Mouse (Mus musculus) kidney, adult 2 months (tissue): ENCODE data around the gene Atp6v0d1.

ENCODE experiments used
- CTCF ChIP-seq: fragments of 200-500 bp; conservative IDR thresholded peaks from 2 replicates; pipeline ENCODE4 v1.5.1; 2011; ENCODE audit warnings: low read depth, mild to moderate bottlenecking, control low read depth, low read length, moderate library complexity, mixed read lengths; ENCODE audit not compliant: insufficient read depth, insufficient read length
- POLR2A ChIP-seq: fragments of 200-500 bp; IDR thresholded peaks from one replicate; pipeline ENCODE4 v1.6.1; 2011; ENCODE audit warnings: low read depth, low read length, control low read depth

DNA sequence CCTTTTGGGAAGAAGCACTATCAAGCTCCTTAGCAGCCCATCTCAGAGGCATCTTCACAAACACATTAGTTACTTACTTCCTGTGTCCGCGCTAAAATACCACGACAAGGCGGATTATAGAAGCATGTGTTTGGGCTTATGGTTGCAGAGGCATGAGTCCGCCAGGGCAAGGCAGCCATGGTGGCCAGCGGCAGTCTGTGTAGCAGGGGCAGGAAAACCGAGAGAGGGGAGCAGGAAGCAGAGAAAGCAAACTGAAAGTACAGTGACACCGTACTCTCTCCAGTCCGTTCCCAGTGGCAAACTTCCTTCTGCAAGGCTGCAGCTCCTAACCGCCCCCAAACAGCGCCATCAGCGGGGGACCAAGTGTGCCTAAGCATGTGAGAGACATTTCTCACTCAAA lies 66.1 kb downstream of the Atp6v0d1 start:
- no peak for TF ChIP-seq CTCF
- TF ChIP-seq POLR2A: no peak
